Mouse (Mus musculus): Measurements from ENCODE around the gene Csnk1g2. TPM values are rescaled to one million over a fixed set of nuclear protein-coding genes. Genes with fewer than 3 reads are reported as not detected.

Csnk1g2 gene
- polyA plus RNA-seq, 1 experiment: 206 TPM

GRCm38 (mm10) chr10:80618181-80618580 is 4.5 kb upstream of the Csnk1g2 start:
- Histone ChIP-seq H3K4me3 (ENCODE audit: extremely low read depth, insufficient read depth, insufficient read length) (no peak overlapping the region), H3K36me3 (ENCODE audit: control insufficient read depth, insufficient read depth, low read length) (peaks cover 11% of the 10 kb centered on the region; the same call in 1 of the 2 replicates), H3K4me1 (ENCODE audit: control insufficient read depth, insufficient read depth, insufficient read length) (peaks cover 11% of the 10 kb centered on the region; the same call in 1 of the 2 replicates), H3K27me3 (ENCODE audit: control insufficient read depth, insufficient read depth, low read length) (no peaks in the 10 kb centered on the region), H3K27ac (ENCODE audit: insufficient read depth, low read length) (peak overlapping the region; percentile 52)
- DNase-seq (ENCODE audit: low read depth in 1 of 2, low spot score in 2 of 2): peak; percentile 66
- WGBS: 9% methylated on average over 9 of the region's 9 CpGs
- TF ChIP-seq POLR2A (IDR thresholded peaks at IDR 0.05; ENCODE audit: low read depth, low read length): no peak
- TF ChIP-seq CTCF (IDR thresholded peaks at IDR 0.05; ENCODE audit: extremely low read depth, insufficient read depth, insufficient read length, insufficient replicate concordance): no peak

DNA sequence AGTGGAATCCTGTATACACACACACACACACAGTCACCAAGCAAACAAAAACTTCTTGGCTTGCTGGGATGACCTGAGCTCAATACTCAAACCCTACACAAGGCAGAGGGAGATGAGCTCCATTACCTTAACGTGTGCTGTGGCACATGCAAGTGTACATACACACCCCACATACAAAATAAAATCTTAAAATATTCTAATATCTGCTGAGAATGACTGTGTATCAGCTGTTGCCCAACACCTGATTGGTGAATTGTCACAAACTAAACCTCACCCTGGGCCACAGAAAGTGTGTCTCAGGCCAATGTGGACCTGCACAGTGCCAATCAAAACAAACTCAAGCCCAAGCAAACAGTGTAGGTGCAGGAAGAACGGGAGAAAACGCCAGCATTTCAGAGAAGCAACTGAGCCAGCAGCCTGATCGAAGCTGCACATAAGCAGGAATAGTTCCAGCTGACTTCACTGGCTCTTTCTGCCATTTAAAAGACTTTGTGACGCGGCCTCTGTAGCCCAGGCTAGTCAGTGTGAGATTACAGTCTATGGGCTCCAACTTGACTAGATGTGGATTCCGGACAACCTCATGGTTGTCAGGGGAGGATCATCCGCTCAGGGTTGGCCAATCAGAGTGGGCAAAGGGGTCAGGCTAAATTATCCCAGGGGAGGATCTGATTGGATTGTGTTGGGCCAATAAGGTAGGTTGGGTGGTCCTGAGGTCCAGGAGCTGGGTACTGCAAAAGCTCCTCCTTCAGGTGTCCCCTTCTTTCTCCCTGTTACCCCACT is 3.0 kb upstream of the Csnk1g2 start:
- Histone ChIP-seq H3K4me1 (ENCODE audit: control insufficient read depth, insufficient read depth, insufficient read length) (peaks cover 4% of the 10 kb centered on the region; the same call in 1 of the 2 replicates), H3K27ac (ENCODE audit: insufficient read depth, low read length) (no peak overlapping the region), H3K27me3 (ENCODE audit: control insufficient read depth, insufficient read depth, low read length) (no peaks in the 10 kb centered on the region), H3K4me3 (ENCODE audit: extremely low read depth, insufficient read depth, insufficient read length) (no peak overlapping the region), H3K36me3 (ENCODE audit: control insufficient read depth, insufficient read depth, low read length) (peaks cover 9% of the 10 kb centered on the region; the same call in 1 of the 2 replicates)
- 89% methylated on average over 8 of the region's 8 CpGs for WGBS
- TF ChIP-seq POLR2A (IDR thresholded peaks at IDR 0.05; ENCODE audit: low read depth, low read length) (no peak), CTCF (IDR thresholded peaks at IDR 0.05; ENCODE audit: extremely low read depth, insufficient read depth, insufficient read length, insufficient replicate concordance) (no peak)
- no peak for DNase-seq (ENCODE audit: low read depth in 1 of 2, low spot score in 2 of 2)

GRCm38 (mm10) chr10:80620365-80620764 is 2.3 kb upstream of the Csnk1g2 start:
- no peaks in the 10 kb centered on the region for H3K27me3 ChIP-seq (ENCODE audit: control insufficient read depth, insufficient read depth, low read length)
- TF ChIP-seq CTCF (IDR thresholded peaks at IDR 0.05; ENCODE audit: extremely low read depth, insufficient read depth, insufficient read length, insufficient replicate concordance): no peak
- no peak for TF ChIP-seq POLR2A (IDR thresholded peaks at IDR 0.05; ENCODE audit: low read depth, low read length)
- H3K27ac ChIP-seq (ENCODE audit: insufficient read depth, low read length): no peak overlapping the region
- H3K4me1 ChIP-seq (ENCODE audit: control insufficient read depth, insufficient read depth, insufficient read length): peaks cover 4% of the 10 kb centered on the region; the same call in 1 of the 2 replicates
- H3K4me3 ChIP-seq (ENCODE audit: extremely low read depth, insufficient read depth, insufficient read length): no peak overlapping the region
- no peak for DNase-seq (ENCODE audit: low read depth in 1 of 2, low spot score in 2 of 2)
- H3K36me3 ChIP-seq (ENCODE audit: control insufficient read depth, insufficient read depth, low read length): peaks cover 5% of the 10 kb centered on the region; the same call in 1 of the 2 replicates
- 94% methylated on average over 9 of the region's 9 CpGs for WGBS

DNA sequence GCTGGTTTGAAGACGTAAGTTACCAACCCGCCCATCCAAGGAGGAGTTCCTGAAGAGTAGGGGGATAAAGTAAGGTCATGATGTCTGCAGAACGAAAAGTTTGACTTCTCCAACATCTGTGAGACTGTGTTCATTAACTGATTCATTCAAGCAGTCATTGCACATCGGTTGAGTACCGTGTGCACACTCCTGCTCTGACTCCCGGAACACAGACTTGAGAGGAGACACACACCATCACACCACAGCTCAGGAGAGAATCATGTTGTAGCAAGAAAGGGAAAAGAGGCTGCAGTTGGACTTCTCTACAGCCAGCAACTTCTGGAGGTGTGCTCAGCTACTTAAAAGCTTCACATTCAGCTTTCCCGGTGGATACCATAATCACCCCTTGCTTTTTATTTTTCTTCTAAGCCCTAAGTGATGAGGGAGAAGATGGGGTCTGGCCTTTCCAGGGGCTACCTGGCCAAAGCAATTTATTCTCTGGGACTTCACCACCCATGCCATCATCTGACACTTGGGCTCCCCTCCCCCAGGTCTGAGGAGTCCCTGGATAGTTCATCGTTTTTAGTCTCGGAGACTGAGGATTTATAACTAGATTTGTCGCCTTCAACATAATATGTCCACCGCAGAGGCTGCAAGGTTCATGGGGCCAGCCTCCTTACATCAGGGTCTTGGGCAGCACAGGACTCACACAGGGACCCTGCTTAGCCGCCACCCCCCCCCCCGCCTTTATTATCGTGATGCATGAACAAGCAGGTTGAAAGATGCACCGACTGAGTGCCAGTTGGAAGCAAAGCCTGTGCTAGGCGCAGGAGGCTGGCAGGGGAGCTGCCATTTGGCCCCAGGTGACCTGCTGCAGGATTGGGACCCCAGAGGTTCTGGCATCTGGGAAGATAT is 1.6 kb upstream of the Csnk1g2 start:
- no peaks in the 10 kb centered on the region for H3K27me3 ChIP-seq (ENCODE audit: control insufficient read depth, insufficient read depth, low read length)
- no peaks in the 10 kb centered on the region for H3K36me3 ChIP-seq (ENCODE audit: control insufficient read depth, insufficient read depth, low read length)
- H3K4me3 ChIP-seq (ENCODE audit: extremely low read depth, insufficient read depth, insufficient read length): peak overlapping the region; percentile 7; the same call in 1 of the 2 replicates
- no peak for DNase-seq (ENCODE audit: low read depth in 1 of 2, low spot score in 2 of 2)
- 62% methylated on average over 16 of the region's 16 CpGs for WGBS
- H3K4me1 ChIP-seq (ENCODE audit: control insufficient read depth, insufficient read depth, insufficient read length): peaks cover 4% of the 10 kb centered on the region; the same call in 1 of the 2 replicates
- TF ChIP-seq POLR2A (IDR thresholded peaks at IDR 0.05; ENCODE audit: low read depth, low read length): no peak
- TF ChIP-seq CTCF (IDR thresholded peaks at IDR 0.05; ENCODE audit: extremely low read depth, insufficient read depth, insufficient read length, insufficient replicate concordance): no peak
- peak overlapping the region; percentile 88 for H3K27ac ChIP-seq (ENCODE audit: insufficient read depth, low read length)

DNA sequence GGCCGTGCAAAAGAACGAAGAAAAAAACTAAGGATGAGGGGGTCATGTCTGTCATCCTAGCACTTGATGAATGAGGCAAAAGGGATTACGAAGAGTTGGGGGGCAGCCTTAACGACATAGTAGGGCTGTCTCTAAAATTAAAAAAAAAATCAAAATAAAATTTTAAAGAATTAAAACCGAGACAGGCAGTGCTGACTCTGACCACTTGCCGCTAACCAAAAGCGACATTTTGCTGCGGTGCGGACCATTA is 1.0 kb upstream of the Csnk1g2 start:
- no peak for DNase-seq (ENCODE audit: low read depth in 1 of 2, low spot score in 2 of 2)
- peaks cover 4% of the 10 kb centered on the region; the same call in 1 of the 2 replicates for H3K4me1 ChIP-seq (ENCODE audit: control insufficient read depth, insufficient read depth, insufficient read length)

GRCm38 (mm10) chr10:80621940-80622660 is 538 bp upstream of the Csnk1g2 start:
- Histone ChIP-seq H3K27ac (ENCODE audit: insufficient read depth, low read length) (peak overlapping the region; percentile 88), H3K4me3 (ENCODE audit: extremely low read depth, insufficient read depth, insufficient read length) (peak overlapping the region; percentile 65), H3K36me3 (ENCODE audit: control insufficient read depth, insufficient read depth, low read length) (no peaks in the 10 kb centered on the region), H3K27me3 (ENCODE audit: control insufficient read depth, insufficient read depth, low read length) (no peaks in the 10 kb centered on the region), H3K4me1 (ENCODE audit: control insufficient read depth, insufficient read depth, insufficient read length) (peaks cover 4% of the 10 kb centered on the region; the same call in 1 of the 2 replicates)
- no peak; the same call in 1 of the 2 replicates for TF ChIP-seq POLR2A (IDR thresholded peaks at IDR 0.05; ENCODE audit: low read depth, low read length)
- WGBS: under 1% methylated on average over 64 of the region's 64 CpGs
- peak; percentile 99 to 100 for DNase-seq (ENCODE audit: low read depth in 1 of 2, low spot score in 2 of 2)

More for the DNA sequence above, 1.0 kb upstream of the Csnk1g2 start:
- 3% methylated on average over 9 of the region's 9 CpGs for WGBS
- Histone ChIP-seq H3K4me3 (ENCODE audit: extremely low read depth, insufficient read depth, insufficient read length) (peak overlapping the region; percentile 65), H3K27ac (ENCODE audit: insufficient read depth, low read length) (peak overlapping the region; percentile 88), H3K36me3 (ENCODE audit: control insufficient read depth, insufficient read depth, low read length) (no peaks in the 10 kb centered on the region), H3K27me3 (ENCODE audit: control insufficient read depth, insufficient read depth, low read length) (no peaks in the 10 kb centered on the region)
- TF ChIP-seq CTCF (IDR thresholded peaks at IDR 0.05; ENCODE audit: extremely low read depth, insufficient read depth, insufficient read length, insufficient replicate concordance): no peak
- TF ChIP-seq POLR2A (IDR thresholded peaks at IDR 0.05; ENCODE audit: low read depth, low read length): no peak
